Mouse (Mus musculus) heart, postnatal 14 days (tissue): ENCODE measurements at regions not wholly inside any gene's neighbourhood (a gene's known extent, or its start where the extent isn't known, plus 50 kb on each side); places are given as distances from the start of the nearest gene placed in this dataset.
"Not testable (repeated sequence)": the region's sequence is repeated elsewhere in the genome, so short reads cannot be mapped to it uniquely, and the experiment has no call there.

Experiments used
- DNase-seq, 2 experiments: peaks; one replicate each; pipeline ENCODE4 v3.0.0; 2021 to 2022
- intact Hi-C: fragments of 180-260 bp; cut with DNase I; formaldehyde crosslinking; loops from one replicate; pipeline ENCODE4 v1.15.1; 2025

DNA sequence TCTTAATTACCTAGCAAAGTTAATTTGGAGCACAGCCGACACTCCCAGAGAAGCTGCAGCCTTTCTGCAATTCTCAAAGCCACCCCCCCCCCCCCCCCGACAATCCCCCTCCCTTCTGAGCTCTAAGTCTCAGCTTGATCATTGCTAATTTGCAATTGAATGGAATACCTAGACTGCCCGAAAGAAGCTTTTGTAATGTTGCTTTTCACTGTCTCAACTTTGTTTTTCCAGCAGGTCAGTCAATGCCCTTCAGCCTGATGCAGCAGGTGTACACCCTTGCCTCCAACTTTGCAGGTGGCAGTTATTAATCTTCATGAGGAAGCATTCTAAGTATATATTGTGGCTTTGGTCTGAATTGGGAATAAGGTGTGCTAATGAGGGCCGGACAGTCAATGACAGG lies 1006.6 kb upstream of the Gm8797 start:
- no peak for DNase-seq
- intact Hi-C loops = no loop called here

DNA sequence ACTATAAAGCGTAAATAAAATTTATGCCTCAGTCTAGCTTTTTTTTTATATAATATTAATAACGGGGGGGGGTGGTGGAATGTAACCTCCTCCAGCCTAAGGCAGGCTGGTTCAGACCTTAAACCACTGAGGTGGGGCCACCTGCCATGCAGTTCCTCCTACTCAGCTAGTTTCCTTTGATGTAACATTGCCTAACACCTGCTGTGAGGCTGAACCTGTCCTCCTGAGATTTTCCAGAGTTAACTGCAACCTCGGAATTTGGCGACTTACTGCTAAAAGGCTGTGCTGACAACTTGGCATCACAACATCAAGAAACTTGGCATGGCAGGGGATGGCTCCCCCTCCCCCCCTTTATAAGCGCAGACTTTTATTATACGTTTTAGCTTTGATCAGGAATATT lies 1006.0 kb upstream of the Gm8797 start:
- intact Hi-C loops = no loop called here
- DNase-seq = no peak

DNA sequence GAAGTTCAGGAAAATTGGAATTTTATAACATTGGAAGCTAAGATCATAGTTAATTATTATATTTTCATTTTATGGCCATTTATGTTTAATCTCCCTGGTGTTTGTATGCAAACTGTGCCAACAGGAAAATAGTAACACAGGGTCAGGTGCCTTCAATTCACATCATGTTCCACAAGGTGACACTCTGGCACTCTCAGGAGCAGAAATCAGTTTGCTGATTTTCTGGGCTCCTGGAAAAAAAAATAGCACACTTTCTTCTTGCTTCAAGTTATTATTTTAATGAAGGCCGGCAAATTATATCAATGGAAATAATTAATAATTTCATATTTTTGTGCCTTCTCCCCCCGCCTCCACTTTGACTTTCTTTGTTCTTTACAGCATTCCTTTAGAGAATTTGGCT lies 994.5 kb upstream of the Gm8797 start:
- intact Hi-C loops = no loop called here

DNA sequence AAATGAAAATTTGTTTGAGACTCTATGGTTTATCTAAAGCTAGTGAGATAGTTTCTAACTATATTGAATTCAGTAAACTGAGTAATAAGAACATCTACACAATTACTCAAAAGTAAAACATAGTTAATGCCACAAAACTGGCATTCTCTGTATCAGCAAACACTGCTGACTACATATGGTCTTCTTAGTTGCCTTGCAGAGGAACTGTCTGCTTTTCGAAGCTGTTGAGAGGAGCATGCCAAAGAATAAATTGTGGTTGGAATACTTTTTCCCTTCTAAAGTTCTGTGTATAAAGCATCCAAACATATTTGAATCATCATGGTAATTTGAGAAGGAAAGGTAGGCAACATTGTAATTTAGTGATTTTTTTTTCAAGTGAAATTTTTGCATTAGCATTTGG lies 993.5 kb upstream of the Gm8797 start:
- intact Hi-C loops = no loop called here
- DNase-seq = no peak

More for the DNA sequence above, 994.5 kb upstream of the Gm8797 start:
- DNase-seq = no peak

DNA sequence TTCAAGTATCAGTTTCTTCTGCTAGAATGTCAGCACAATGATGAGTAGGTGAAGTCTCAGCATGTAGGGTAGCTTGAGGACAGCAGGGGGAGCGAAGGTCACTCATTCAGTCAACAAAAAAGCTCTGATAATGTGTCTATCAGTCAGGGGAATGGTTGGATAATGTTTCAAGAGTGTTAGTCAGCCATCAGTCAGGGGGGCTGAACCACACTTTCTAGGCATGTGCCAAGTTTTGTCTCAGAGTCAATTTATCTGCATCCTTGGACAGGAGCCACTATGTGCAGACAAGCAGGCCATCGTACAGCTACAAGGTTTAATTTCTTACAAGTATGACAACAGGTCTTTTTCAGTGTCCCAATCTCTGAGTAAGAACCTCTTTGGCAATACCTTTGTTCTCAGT lies 987.5 kb upstream of the Gm8797 start:
- intact Hi-C loops = no loop called here

DNA sequence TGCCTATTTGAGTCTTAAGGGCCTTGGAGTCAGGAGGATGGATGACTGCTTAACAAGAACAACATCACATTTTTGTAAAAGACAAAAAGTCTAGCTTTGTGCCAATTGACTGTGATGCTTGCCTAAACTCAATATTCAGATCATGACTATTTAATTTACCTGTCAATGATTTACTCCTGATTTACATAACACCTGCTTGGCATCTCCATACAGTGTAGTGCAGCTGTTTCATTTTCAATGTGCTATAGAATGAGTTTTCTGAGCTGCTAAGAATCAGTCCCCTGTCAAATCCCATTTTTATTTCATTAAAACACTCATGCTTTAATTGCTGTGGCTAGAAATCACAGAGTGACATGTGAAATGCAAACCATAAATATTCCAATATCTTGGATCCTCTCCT lies 974.0 kb upstream of the Gm8797 start:
- intact Hi-C loops = no loop called here

More for the DNA sequence above, 987.5 kb upstream of the Gm8797 start:
- DNase-seq = no peak

DNA sequence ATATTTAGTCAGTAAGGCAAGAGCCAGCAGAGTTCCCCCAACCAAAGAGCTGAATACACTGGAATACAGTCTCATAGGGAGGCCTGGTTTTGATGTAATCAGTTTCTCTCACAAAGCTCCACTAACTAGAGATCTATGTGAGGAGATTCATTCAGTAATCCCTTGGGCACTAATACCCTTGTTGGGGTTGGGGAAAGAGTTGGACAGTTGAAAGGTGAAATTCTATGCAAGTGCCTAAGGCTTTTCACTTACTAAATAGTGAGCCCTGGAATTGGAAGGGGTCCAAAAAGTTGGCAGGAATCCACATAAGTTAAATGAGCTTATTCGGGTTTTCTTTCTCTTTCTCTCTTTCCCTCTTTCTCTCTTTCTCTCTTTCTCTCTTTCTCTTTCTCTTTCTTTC lies 965.4 kb upstream of the Gm8797 start:
- DNase-seq = no peak
- intact Hi-C loops = no loop called here

More for the DNA sequence above, 974.0 kb upstream of the Gm8797 start:
- DNase-seq = no peak

DNA sequence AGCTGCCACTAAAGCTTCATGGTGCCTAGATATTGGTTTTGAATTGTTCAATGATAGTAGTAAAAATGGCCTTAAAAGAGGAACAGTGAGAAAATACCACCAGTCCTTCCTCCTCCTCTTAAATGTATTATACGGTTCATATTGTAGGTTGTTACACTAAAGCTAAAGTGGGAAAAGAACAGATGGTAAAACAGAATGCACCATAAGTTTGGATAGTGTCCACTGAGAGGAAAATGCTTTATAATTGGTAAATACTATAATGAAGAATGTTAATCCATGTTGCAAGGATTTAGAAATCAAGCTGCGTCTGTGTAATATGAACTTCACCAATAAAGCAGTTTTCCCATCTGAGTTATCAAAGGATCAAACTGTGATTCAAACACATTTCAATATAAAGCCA lies 957.5 kb upstream of the Gm8797 start:
- intact Hi-C loops = no loop called here
- DNase-seq = no peak

DNA sequence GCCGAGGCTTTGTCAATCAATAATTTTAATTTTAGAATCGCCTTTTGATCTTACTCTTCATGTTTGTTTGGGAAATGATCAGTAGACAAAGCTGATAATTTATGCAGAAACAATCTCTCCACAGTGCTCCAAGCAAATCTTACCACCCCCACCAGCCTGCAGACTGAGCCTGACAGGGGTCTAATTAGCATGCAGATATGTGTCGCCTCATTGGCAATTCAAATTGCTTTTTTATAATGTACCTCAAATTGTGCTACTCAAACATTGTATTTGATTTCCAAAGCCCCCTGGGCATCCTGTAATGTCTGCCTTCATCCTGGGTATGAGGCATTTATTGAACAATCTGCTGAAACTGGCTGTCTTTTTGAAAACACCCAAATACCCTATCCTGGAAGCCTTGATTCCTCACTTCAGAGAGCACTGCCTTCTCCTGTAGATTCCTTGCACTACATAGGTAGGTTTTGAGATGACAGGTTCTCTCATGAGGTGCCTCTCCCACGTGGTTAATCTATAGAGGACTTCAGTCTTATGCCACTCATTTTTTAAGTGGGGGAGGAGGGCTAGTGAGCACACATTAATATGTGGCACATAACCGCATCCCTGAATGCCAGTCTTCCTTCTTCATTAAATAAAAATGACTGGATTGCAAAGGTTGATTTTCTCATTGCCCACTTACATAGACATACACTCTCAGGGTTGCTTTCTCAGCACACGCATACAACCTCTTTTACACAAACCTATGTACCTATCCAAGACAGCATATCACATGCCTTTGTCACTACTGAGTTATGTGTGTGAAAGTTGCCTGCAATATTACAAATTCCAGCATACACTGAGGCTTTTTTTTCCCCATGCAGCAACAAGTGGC lies 954.3 kb upstream of the Gm8797 start:
- intact Hi-C loops = no loop called here
- DNase-seq = no peak

DNA sequence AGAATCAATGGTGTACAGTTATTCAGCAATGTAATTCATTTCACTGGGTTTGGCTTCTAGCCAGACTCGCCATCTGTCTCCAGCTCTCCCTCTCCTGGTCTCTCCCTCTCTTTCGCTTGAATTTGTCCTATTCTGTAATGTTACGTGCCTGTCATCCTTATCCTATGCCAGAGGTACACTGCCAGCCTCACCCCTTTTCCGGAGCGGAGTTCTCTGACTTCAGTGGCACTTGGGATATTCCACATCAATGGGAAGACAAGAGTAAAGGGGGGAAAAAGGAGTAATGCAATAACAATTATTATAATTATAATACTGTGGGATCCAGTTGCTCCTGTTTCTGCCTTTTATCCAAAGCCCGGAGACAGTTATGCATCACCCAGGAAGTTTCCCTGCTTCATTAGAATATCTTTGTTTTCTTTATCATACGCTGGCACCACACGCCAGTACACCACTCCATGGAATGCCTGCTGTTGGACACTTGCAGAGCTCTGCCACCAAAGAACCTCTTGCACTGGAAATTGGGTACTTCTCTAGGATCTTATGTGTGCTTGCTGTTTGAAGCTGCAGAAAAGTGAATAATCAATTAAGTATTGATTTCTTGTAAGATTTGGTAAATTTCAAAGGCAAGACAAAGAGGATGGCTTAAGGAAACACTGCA lies 953.6 kb upstream of the Gm8797 start:
- no peak for DNase-seq
- intact Hi-C loops = no loop called here

DNA sequence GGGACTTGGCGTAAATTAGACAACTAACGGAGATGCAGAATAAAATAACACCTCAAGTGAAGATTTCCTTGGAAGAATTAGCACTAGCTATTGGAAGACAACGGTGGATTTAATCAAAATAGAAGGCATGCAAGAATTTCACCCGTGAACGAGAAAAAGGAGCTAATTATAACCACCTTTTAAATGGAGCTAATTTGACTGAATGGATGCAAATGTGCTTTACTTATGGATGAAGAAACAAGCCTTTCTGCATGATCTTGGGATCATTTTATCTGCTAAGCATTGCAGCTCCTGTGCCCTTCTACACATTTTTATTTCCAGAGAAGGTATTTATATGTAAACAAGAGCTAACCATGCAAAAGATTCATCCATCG lies 953.1 kb upstream of the Gm8797 start:
- DNase-seq = no peak
- intact Hi-C loops = no loop called here

DNA sequence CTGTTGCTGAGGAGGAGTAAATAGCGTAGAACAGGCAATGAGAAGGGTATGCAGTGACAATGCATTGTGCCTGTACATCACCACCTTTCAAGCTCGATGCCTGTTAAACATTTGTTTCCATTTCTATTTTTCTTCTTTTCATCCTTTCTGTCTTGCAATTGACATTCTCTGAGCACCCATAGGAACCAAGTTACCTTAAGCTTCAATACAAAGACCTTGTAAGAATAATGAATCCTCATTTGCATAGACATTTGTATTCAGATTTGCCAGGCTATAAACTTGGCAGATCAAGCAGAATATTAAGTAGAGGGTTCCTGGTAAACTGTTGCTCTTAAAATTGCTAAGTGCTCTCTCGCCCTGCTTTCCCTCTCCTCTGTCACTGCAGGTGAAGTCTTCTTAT lies 952.2 kb upstream of the Gm8797 start:
- intact Hi-C loops = no loop called here
- DNase-seq = no peak

DNA sequence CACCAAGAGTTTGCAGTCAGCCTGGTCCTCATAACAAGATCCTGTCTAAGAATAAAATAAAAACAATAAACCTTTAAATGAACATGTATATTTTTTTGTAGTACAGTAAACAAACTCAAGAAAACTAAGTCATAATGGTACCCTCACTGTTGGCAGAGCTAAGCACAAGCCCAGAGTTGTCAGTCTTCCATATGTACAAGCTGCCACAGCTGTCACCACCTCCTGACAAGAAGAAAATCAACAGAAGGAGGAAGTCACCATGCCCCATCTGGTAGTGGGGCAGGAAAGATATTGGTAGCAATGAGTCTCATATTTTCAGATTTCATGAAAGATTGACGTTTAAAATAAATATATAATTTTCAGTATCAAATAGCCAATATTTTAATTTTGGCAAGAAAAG lies 916.1 kb upstream of the Gm8797 start:
- intact Hi-C loops = no loop called here
- DNase-seq = no peak

DNA sequence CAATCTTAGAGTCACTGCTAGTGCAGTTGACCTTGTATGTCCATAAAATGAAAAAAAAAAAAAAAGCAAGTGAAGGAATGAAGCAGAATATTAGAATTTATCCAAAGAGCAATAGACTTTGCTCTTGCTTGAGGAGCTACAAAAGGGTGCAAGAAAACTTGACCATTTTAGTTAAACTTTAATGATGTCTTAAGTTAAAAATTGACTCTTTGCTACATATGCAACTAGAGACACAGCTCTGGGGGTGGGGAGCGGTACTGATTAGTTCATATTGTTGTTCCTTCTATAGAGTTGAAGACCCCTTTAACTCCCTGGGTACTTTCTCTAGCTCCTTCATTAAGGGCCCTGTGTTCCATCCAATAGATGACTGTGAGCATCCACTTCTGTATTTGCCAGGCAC lies 915.0 kb upstream of the Gm8797 start:
- intact Hi-C loops = no loop called here
- DNase-seq = no peak

DNA sequence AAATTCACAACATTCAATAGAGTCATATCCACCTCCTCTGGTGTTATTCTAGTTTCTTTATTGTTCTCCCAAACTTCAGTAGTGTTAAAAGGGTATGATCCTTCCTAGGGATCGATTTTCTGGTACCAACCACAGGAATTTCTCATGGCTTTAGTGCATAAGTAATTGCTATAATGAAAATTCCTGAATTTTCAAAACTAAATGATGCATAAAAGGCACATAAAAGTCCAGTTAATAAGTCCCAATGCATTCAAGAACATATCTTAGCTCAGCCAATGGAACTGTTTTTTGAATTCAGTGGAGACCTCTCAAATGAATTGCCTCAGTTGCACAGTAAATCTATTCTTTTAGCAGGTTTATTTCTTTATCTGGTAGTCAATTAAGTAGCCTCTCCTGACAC lies 913.7 kb upstream of the Gm8797 start:
- intact Hi-C loops = no loop called here
- DNase-seq = no peak

DNA sequence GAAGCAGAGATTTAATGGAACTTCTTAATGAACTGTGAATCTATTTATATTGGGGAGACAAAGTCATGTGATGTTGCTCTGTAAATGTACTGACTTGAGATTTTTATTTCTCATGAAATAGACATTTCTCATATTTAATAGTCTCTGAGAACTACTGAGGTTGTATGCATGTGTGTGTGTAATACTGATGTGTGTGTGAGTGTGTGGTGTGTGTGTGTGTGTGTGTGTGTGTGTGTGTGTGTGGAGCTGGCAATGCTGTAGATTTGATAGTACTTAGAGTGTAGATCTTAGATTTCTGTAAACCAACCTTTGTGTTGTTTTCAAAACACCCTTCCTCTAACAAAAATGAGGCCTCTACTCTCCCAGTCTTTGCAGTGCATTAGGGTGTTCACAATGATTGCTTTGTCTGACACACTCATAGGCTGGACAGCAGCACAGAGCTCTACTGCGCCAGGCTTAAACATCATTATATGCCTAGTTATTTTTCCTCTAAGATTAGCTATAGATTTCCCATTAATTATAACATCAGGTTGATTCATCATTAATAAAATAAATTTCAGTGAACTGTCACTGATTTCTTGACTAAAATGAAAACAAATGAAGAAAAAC lies 895.5 kb upstream of the Gm8797 start:
- intact Hi-C loops = no loop called here
- DNase-seq = no peak

DNA sequence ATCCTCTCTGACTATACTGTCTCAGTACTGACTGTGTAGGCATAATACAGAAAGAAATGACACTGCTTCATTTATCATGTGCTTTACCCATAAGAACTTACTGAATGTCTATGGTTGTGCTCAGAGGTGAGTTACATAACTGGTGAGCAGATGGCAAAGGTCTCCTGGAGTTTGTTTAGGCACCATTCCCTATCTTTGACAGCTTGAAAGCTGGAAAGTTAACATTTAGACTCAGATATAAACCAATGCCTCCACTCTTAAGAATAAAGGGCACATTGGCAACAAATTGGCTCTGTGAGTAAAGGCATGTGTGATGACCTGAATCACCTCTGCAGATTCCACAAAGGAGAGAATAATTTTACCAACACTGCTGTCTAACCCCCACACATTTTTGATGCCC lies 894.0 kb upstream of the Gm8797 start:
- DNase-seq = no peak
- intact Hi-C loops = no loop called here

DNA sequence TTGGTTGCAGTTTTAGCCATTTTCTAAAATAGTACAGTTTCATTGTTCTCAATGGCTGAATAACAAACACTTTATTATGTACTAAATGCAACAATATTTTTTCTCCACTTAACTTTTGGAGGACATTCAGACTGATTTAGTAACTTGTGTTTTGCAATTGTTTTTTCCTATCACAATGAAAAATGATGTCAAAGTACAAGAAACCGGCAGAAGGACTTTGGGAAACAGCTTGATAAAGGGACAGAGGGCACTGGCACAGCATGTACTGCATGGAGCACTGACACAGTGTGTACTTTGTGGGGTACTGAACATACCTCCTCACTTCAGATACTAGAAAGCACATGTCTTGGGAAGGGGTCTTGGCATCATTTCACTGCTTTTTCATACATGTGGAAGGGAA lies 884.4 kb upstream of the Gm8797 start:
- intact Hi-C loops = no loop called here
- DNase-seq = no peak

DNA sequence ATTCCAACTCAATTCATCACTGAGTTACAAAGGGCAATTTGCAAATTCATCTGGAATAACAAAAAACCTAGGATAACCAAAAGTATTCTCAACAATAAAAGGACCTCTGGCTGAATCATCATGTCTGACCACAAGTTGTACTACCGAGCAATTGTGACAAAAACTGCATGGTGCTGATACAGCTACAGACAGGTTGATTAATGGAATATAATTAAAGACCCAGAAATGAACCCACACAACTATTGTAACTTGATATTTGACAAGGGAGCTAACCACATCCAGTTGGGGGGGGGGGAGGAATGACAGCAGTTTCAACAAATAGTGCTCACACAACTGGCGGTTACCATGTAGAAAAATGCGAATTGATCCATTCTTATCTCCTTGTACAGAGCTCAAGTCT lies 864.7 kb upstream of the Gm8797 start:
- intact Hi-C loops = loop anchor here (10.0 kb wide), 1 partner anchor 579 kb away; no protein-coding TSS in a partner anchor
- no peak for DNase-seq

DNA sequence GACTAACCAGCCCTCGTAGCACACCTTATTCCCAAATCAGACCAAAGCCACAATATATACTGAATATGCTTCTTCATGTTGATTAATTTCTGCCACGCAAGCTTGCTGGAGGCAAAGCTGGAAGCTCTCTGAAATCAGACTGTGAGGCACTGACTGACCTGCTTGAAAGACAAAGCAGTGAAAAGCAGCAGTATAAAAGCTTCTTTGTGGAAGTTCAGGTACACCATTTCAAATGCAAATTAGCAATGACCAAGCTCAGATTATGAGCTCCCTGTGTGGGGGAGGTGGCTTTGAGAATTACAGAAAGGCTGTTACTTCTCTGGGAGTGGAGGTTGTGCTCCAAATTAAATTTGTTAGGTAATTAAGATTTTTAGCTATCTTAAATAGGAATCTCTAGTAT lies 857.5 kb upstream of the Gm8797 start:
- intact Hi-C loops = no loop called here
- DNase-seq = no peak

DNA sequence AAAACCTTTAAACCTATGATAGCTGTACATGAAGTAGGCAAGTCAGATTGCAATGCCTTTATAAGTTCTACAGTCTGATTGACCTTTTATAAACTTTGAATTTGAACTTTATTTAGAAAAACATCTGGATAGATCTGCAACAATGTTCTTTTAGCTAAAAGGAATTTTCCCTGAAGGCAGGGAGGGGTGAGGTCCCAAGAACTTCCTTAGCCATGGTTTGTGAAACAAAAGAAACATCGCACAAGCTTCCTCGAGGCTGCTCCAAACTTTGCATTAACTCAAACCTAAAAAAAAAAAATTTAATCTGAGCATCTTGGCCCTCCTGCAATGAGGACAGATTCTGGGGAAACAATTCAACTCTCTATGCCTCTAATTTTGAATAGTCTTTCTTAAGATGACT lies 854.8 kb upstream of the Gm8797 start:
- DNase-seq = no peak
- intact Hi-C loops = no loop called here

DNA sequence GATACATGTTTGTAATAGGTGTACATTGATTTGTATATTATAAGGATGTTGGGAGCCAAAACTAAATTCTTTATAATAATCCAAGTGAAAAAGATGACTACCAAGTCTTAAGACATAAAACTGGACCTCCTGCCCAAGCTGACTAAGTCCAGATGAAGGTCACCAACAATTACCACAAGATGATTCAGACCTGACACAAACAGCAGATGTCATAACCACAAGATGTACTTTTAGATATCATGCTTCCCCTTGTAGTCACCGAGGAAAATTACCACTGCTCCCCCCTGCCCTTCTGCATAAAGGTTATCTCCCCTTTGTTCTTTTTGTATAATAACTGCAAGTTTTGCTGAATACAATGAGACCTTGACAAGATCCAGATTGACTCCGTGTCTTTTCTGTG lies 843.0 kb upstream of the Gm8797 start:
- intact Hi-C loops, DNase-seq: not testable (repeated sequence)
